Mouse (Mus musculus) cerebellum, adult 2 months (tissue): Measurements from ENCODE around the gene Pla2g2e.

Experiments used
- CTCF ChIP-seq: fragments of 200-500 bp; IDR thresholded peaks from 2 replicates; pipeline ENCODE4 v1.5.1; 2011; ENCODE audit warnings: low read depth, mild to moderate bottlenecking, control low read depth, low read length, moderate library complexity, borderline replicate concordance; ENCODE audit not compliant: insufficient read depth
- POLR2A ChIP-seq: fragments of 200-500 bp; IDR thresholded peaks from 2 replicates; pipeline ENCODE4 v1.6.1; 2011; ENCODE audit warnings: low read length, control low read depth, borderline replicate concordance; ENCODE audit not compliant: insufficient read depth

GRCm38 (mm10) chr4:138865092-138865491, 12.7 kb upstream of the Pla2g2e start:
- TF ChIP-seq POLR2A (no peak), CTCF (no peak)
